8 mouse cellular contexts compared by ENCODE assay signal in the genomic region with DNA sequence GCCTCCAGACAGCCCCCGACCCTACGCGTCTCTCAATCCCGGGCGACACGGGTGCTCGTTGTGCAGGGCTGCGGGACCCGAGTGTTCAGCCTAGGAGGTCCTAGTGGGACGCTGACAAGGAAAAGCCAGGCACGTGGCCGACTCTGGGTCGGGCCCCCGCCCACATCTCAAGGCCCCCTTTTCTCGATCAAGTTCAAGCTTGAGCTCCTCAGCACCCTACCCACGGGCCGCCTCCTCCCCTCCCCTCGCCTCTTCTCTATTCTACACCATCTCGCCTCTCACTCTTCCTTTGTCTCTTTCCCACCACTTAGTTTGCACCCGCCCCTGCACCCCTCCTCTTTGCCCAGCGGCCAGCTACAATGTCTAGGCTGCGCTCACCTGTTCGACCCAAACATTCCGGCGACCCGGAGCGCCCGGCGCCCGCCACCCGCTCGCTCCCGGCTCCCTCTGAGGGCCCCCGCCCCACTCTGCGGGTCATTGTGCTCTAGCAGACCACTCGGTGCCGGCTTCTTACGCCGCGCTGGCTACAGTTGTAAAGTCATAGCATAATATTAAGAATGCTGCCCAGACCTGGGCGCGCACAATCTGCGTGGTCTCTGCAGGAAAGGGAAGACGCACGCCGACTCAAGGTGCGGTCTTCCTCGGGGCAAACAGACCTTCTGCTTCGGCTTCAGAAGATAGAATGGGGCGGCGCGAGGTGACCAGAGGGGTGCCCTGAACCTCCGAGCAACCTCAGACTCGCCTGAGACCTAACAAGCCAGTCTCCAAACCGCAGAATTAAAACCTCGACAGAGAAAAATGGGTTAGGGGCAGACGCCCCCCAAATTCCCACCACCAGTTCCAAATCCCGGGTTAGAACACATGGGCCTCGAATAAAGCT. TPM values are rescaled to one million over a fixed set of nuclear protein-coding genes. Genes with fewer than 3 reads are reported as not detected.
DNase-seq lines count a peak whose midpoint lies in the region; ATAC-seq and TF ChIP-seq lines count a peak whose summit lies in the region.

No protein-coding gene starts in this region.

- no peaks in the 10 kb centered on the region for H3K27me3 ChIP-seq in midbrain, embryonic 14.5 days (ENCODE audit: control insufficient read depth, insufficient read depth, low read length)

- H3K9ac ChIP-seq in midbrain, embryonic 14.5 days (replicated peaks; ENCODE audit: low read length) = peak overlapping the region; percentile 95

- H3K27ac ChIP-seq in midbrain, embryonic 14.5 days (replicated peaks; ENCODE audit: low read depth, low read length) = peak overlapping the region; percentile 95

- peak overlapping the region; percentile 85 for H3K4me3 ChIP-seq in lung, adult 2 months (replicated peaks; ENCODE audit: extremely low read depth, low read depth, low read length)
- H3K4me3 ChIP-seq in midbrain, embryonic 14.5 days (replicated peaks; ENCODE audit: low read depth, low read length) = peak overlapping the region; percentile 93

- H3K4me1 ChIP-seq in lung, adult 2 months (ENCODE audit: control insufficient read depth, insufficient read depth, low read length) = peaks cover 7% of the 10 kb centered on the region; the same call in 1 of the 2 replicates
- peaks cover 26% of the 10 kb centered on the region for H3K4me1 ChIP-seq in midbrain, embryonic 14.5 days (ENCODE audit: control insufficient read depth, insufficient read depth, low read length)

- no peaks in the 10 kb centered on the region for H3K36me3 ChIP-seq in midbrain, embryonic 14.5 days (ENCODE audit: control insufficient read depth, insufficient read depth, low read length)

- TF ChIP-seq CTCF in lung, adult 2 months (IDR thresholded peaks at IDR 0.05; ENCODE audit: insufficient read depth, low read length) = no peak

- under 1% methylated on average over 59 of the region's 59 CpGs for WGBS in lung, adult 2 months
- WGBS in midbrain, embryonic 14.5 days = under 1% methylated on average over 59 of the region's 59 CpGs

- no peak for DNase-seq in lung, adult 2 months
- no peak for DNase-seq in lung, postnatal 14 days
- peak; percentile 48 for DNase-seq in adrenal gland, postnatal 25 days
- DNase-seq in kidney, postnatal 4 days = peak; percentile 63 to 70
- peak; percentile 75 for DNase-seq in midbrain, embryonic 14.5 days
- DNase-seq in natural killer cell, adult 2 months (ENCODE audit: low spot score in 2 of 2) = no peak
- no peak for DNase-seq in cerebellum, adult 8-10 months

- peak overlapping the region; percentile 87 for H3K4me2 ChIP-seq in midbrain, embryonic 14.5 days (ENCODE audit: low read length)

- no peaks in the 10 kb centered on the region for H3K9me3 ChIP-seq in midbrain, embryonic 14.5 days (ENCODE audit: control insufficient read depth, low read length)

- no peak for TF ChIP-seq POLR2A in lung, adult 2 months (IDR thresholded peaks at IDR 0.05; ENCODE audit: borderline replicate concordance, extremely low read depth, low read depth, low read length)

- peak; percentile 11 for ATAC-seq in granulocyte monocyte progenitor cell, adult 5-6 weeks (replicated peaks; ENCODE audit: poor library complexity, severe bottlenecking)
- peak; percentile 55 for ATAC-seq in midbrain, embryonic 14.5 days (ENCODE audit: low FRiP score, low TSS enrichment)

RNA-seq across cellular contexts. Expression of a gene that starts 47.2 kb away (rescaled TPM):
- not detected in 2 replicates for polyA plus RNA-seq in lung, adult 2 months (2012; rRNA removed)
- total RNA-seq in adrenal gland, postnatal 25 days (2021) = not detected in 2 replicates
- total RNA-seq in granulocyte monocyte progenitor cell, adult 5-6 weeks (2014; fragmentation: Nextera tagmentation) = not detected in 2 replicates
- not detected in 2 replicates for total RNA-seq in granulocyte monocyte progenitor cell, adult 5-6 weeks (2017)
- polyA plus RNA-seq in midbrain, embryonic 14.5 days (2014; fragmentation: Nextera tagmentation; extraction: Ambion mirVana) = not detected in 2 replicates

Comparison
In these comparisons a context has a peak if more than half of its experiments do, and no peak if none do; other contexts are left out.
1. DNase-seq: peak in adrenal gland, postnatal 25 days (single experiment), kidney, postnatal 4 days (2 of 2) and midbrain, embryonic 14.5 days (single experiment); none in lung, adult 2 months (single experiment), lung, postnatal 14 days (single experiment), natural killer cell, adult 2 months (0 of 2) and cerebellum, adult 8-10 months (single experiment).